Mouse (Mus musculus) limb, embryonic 13.5 days (tissue): ENCODE measurements around the gene Cenpn. TPM values are rescaled to one million over a fixed set of nuclear protein-coding genes. Genes with fewer than 3 reads are reported as not detected.

Experiments used
- ATAC-seq: fragments of 200-750 bp; cut with Nextera tagmentation; 2 replicates; pipeline ENCODE4 v1.8.0; 2017; ENCODE audit warnings: low read depth, moderate number of reproducible peaks, moderate TSS enrichment; ENCODE audit not compliant: low FRiP score
- H3K27ac ChIP-seq: fragments of 300-500 bp; sonication (generic); 2 replicates; pipeline ENCODE4 v1.5.1; 2015; ENCODE audit warnings: inconsistent platforms, mild to moderate bottlenecking, moderate library complexity
- H3K27me3 ChIP-seq: fragments of 300-500 bp; sonication (generic); 2 replicates; pipeline ENCODE4 v1.6.1; 2015; ENCODE audit warnings: mild to moderate bottlenecking, inconsistent platforms
- H3K36me3 ChIP-seq: fragments of 300-500 bp; sonication (generic); 2 replicates; pipeline ENCODE4 v1.6.1; 2015; ENCODE audit warnings: inconsistent platforms, mild to moderate bottlenecking, moderate library complexity
- H3K4me1 ChIP-seq: fragments of 300-500 bp; sonication (generic); 2 replicates; pipeline ENCODE4 v1.6.1; 2015; ENCODE audit warnings: inconsistent platforms
- H3K4me2 ChIP-seq: fragments of 300-500 bp; sonication (generic); replicated peaks from 2 replicates; pipeline ENCODE4 v1.6.1; 2015; ENCODE audit warnings: inconsistent platforms, mild to moderate bottlenecking, moderate library complexity
- H3K4me3 ChIP-seq: fragments of 300-500 bp; sonication (generic); 2 replicates; pipeline ENCODE4 v1.5.1; 2015; ENCODE audit warnings: moderate library complexity, mild to moderate bottlenecking, inconsistent platforms
- H3K9ac ChIP-seq: fragments of 300-500 bp; sonication (generic); 2 replicates; pipeline ENCODE4 v1.6.1; 2015; ENCODE audit warnings: mild to moderate bottlenecking, inconsistent platforms
- H3K9me3 ChIP-seq: fragments of 300-500 bp; sonication (generic); 2 replicates; pipeline ENCODE4 v1.6.1; 2016; ENCODE audit warnings: inconsistent platforms
- WGBS: fragments of 180-500 bp; shearing (Covaris S2); methylation state at CpG from one replicate; pipeline ENCODE4 v1.1.7; 2015; 5-methylcytosine and 5-hydroxymethylcytosine counted together
- polyA plus RNA-seq: library from polyadenylated mRNA; unstranded; fragments of >200 nt; fragmentation: Nextera tagmentation; extraction: Ambion mirVana; gene quantifications from 2 replicates; pipeline ENCODE4 v1.2.1, GENCODE M21; 2015

The Cenpn gene
- polyA plus RNA-seq, 1 experiment from 2014 or later, result 41.5 TPM

DNA sequence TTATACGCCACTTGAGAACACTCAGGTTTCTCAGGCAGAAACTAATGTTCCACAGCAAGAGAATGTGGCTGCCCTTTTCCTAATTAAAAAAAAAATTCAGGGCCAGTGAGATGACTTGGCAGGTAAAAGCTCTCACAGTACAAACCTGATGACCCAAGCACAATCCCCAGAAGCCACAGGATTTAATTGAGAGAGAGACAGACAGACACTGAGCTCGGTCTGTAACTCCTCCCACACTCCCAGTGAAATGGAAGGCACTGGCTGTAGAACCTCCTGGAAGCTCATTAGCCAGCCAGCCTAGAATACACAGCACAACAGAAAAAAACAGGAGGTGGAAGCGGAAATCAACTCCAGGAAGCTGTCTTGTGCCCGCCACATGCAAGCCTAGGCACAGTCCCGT lies 54.1 kb downstream of the Cenpn start:
- no peak for ATAC-seq
- Histone ChIP-seq H3K27ac (no peak overlapping the region), H3K27me3 (no peaks in the 10 kb centered on the region), H3K9ac (0 out of 2 replicates have a peak overlapping the region, but pooled peaks have one; percentile 4), H3K9me3 (no peaks in the 10 kb centered on the region), H3K4me2 (peak overlapping the region; percentile 7; the same call in 1 of the 2 replicates), H3K4me3 (no peak overlapping the region), H3K36me3 (no peaks in the 10 kb centered on the region), H3K4me1 (peaks cover 17% of the 10 kb centered on the region)
- WGBS, result 55% methylated on average over 5 of the region's 5 CpGs

DNA sequence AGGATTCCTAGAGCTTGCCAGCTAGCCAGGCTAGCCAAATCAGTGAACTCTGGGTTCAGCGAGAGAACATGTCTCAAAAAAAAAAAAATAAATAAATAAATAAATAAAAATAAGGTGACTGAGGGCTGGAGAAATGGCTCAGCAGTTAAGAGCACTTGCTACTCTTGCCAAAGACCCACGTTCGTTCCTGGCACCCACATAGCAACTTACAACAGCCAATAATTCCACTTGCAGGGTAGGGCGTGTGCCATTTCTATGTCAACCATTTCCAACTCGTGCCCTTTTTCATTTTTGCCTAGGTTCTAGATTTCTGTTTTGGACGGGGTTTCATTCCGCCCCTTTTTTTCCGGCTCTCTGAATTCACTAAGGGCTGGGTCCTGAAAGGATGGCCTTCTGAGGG lies 56.5 kb downstream of the Cenpn start:
- Histone ChIP-seq H3K9ac (peak overlapping the region; percentile 55; the same call in 1 of the 2 replicates), H3K4me2 (peak overlapping the region; percentile 77), H3K27ac (no peak overlapping the region), H3K4me1 (peaks cover 17% of the 10 kb centered on the region), H3K4me3 (peak overlapping the region; percentile 71), H3K27me3 (no peaks in the 10 kb centered on the region), H3K9me3 (no peaks in the 10 kb centered on the region), H3K36me3 (peaks cover 11% of the 10 kb centered on the region)
- ATAC-seq, result no peak; the same call in 1 of the 2 replicates
- 36% methylated on average over 8 of the region's 8 CpGs for WGBS

DNA sequence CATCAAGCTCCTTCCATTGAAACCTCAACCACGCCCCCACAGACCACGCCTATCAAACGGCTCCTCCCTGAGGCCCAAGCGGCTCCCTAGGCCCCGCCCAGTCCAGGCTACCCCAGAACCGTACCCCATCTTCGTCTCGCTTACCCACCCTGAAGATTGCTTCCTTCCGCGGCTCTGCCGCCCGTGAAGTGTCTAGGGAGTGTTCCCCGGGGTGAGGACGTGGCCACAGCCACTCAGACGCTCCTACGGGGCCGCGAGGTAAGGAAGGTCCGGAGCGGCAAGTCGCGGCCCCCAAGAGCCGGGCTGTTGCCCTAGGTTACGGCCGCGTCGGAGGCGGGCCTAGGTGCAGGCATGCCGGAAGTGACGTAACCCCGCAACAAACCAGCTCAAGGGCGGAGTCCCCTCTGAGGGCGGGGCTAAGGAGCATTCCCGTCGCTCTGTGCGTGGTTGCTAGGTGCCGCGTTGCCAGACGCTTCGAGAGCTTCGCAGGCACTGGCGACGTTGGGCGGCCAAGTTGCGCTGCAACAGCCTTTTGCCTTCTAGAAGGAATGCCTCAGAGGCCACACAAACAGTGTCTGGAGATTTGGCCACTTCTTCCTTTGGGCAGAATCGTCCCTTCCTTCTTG lies 57.2 kb downstream of the Cenpn start, which contains the start of gene 1700030J22Rik:
TSS of gene 1700030J22Rik (minus strand) at position 329 of the 626 bp plus-strand sequence.
- no peaks in the 10 kb centered on the region for H3K27me3 ChIP-seq
- H3K36me3 ChIP-seq, result peaks cover 18% of the 10 kb centered on the region
- H3K9me3 ChIP-seq, result no peaks in the 10 kb centered on the region
- no peak within 1 kb of the TSS for H3K27ac ChIP-seq
- H3K9ac ChIP-seq, result peak within 1 kb of the TSS; percentile 55
- peak within 1 kb of the TSS; percentile 77 for H3K4me2 ChIP-seq
- peaks cover 17% of the 10 kb centered on the region for H3K4me1 ChIP-seq
- under 1% methylated on average over 46 of the region's 46 CpGs for WGBS
- ATAC-seq, result peak; percentile 99
- H3K4me3 ChIP-seq, result peak within 1 kb of the TSS; percentile 71

DNA sequence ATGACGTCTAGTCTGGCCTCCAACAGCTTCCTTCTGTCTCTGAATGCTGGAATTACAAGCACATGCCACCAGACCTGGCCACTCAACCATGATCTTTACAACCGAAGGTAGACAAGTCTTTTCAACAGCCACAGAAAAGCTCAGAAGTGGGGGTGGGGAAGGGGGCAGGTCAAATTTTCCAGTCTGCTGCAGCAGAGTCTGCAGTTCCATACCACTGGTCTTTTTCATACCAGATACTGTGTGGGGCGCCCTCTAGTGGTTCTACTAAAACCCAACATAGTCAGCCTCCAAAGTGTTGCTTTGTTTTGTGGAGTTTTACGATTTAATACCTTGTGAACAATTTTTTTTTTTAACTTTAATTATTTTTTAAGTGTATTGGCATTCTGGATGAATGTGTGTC lies 58.6 kb downstream of the Cenpn start:
- Histone ChIP-seq H3K36me3 (peaks cover 29% of the 10 kb centered on the region), H3K9me3 (no peaks in the 10 kb centered on the region), H3K4me2 (no peak overlapping the region), H3K27me3 (no peaks in the 10 kb centered on the region), H3K9ac (no peak overlapping the region), H3K27ac (no peak overlapping the region), H3K4me3 (no peak overlapping the region), H3K4me1 (peaks cover 17% of the 10 kb centered on the region)
- no peak for ATAC-seq
- 20% methylated on average over 4 of the region's 4 CpGs for WGBS

DNA sequence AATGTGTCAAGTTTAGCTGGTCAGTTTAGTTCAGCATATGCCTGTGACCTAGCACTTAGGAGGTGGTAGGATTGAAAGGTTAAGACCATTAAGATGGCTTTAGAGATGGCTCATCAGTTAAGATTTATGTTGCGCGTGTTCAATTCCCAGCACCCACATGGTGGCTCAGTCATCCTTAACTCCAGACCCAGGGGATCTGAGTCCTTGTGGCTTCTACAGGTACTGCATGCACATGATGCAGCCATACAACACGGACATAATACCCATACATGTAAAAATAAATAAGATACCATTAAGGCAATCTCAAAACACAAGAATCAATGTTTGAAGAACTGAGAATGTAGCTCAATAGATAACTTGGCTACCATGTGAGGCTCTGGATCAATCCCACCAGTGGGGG lies 68.3 kb downstream of the Cenpn start:
- Histone ChIP-seq H3K9me3 (no peaks in the 10 kb centered on the region), H3K27ac (no peak overlapping the region), H3K9ac (no peak overlapping the region), H3K4me3 (no peak overlapping the region), H3K4me2 (no peak overlapping the region), H3K27me3 (no peaks in the 10 kb centered on the region), H3K36me3 (peaks cover 36% of the 10 kb centered on the region), H3K4me1 (peaks cover 13% of the 10 kb centered on the region)
- WGBS, result 95% methylated on average over 3 of the region's 3 CpGs
- no peak for ATAC-seq

Other genes starting within 250 kb of the Cenpn start
- 9.5 and 10.9 TPM in 2 replicates for gene Cdyl2, start 188.7 kb upstream of the Cenpn start, polyA plus RNA-seq
- 74.5 and 75.4 TPM in 2 replicates for gene Cmc2, start 275 bp upstream of the Cenpn start, polyA plus RNA-seq
- 9.4 and 9.5 TPM in 2 replicates for gene Atmin, start 21.7 kb downstream of the Cenpn start, polyA plus RNA-seq
- 2.0 and 2.6 TPM in 2 replicates for gene 1700030J22Rik, start 57.2 kb downstream of the Cenpn start, polyA plus RNA-seq
- 124 and 130 TPM in 2 replicates for gene Gcsh, start 71.8 kb downstream of the Cenpn start, polyA plus RNA-seq
- 0.06 TPM in 1 of 2 replicates, not detected in the other for gene Pkd1l2, start 160.7 kb downstream of the Cenpn start, polyA plus RNA-seq
- gene Bco1, start 174.1 kb downstream of the Cenpn start, polyA plus RNA-seq, result 0.60 and 0.70 TPM in 2 replicates
- gene Gan, start 236.4 kb downstream of the Cenpn start, polyA plus RNA-seq, result 2.7 and 2.8 TPM in 2 replicates